Mouse (Mus musculus) brown adipose tissue, adult 24 weeks (tissue): ENCODE data around the gene Gp1bb. TPM values are rescaled to one million over a fixed set of nuclear protein-coding genes. Genes with fewer than 3 reads are reported as not detected.

Source experiments
- H3K27ac ChIP-seq: fragments of 200-500 bp; replicated peaks from 2 replicates; pipeline ENCODE4 v1.5.1; 2012; ENCODE audit warnings: low read depth, mild to moderate bottlenecking, low read length
- H3K4me1 ChIP-seq: fragments of 200-500 bp; 2 replicates; pipeline ENCODE4 v1.6.1; 2012; ENCODE audit warnings: low read length, mixed read lengths; ENCODE audit not compliant: control insufficient read depth, insufficient read depth, insufficient read length
- H3K4me3 ChIP-seq: fragments of 200-500 bp; 2 replicates; pipeline ENCODE4 v1.5.1; 2012; ENCODE audit warnings: low read depth, mild to moderate bottlenecking, low read length, moderate library complexity; ENCODE audit not compliant: insufficient read depth
- polyA plus RNA-seq: library from polyadenylated mRNA; stranded (reverse); fragments of >200 nt; gene quantifications from 2 replicates; pipeline ENCODE4 v1.2.4, GENCODE M21; 2012; ENCODE audit not compliant: missing spikeins, insufficient read depth, insufficient read length

Gene Gp1bb
- polyA plus RNA-seq, 1 experiment = not detected

DNA sequence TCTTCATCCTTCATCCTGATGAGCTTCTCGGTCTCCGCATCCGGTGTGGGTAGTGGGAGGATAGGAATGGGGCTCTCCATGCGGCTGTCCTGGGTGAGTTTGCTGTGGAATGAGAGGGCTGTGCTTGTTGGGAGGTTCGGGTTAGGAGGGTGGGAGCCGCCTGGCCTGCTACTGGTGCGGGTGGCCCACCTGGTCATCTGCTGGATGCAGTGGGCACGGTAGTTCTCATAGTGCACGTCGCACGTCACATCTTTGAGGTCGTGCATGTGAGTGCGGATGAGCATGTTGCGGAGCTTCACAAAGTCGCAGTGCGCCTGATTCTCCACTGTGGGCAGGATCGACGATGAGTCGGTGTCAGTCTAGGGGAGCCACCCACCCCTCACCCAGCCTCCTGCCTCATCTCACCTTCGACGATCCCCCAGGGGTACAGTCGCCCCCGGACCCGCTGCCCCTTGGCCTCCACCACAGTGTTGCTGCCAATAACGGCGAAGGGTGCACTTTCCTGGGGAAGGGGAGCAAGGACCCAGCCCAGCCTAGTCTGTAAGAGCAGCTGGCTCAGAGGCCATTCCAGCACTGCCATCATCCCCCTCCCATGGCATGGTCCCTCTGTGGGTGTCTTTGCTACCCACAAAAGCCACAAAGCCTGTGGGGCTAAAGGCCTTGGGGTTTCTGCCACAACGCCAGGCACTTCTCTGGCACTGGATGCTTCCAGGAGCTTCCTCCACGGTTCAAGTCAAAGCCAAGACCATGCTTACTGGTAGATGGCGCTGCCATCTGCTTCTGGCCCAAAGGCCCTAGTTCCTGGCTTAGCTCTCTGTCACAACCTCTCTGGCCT is 930 bp upstream of the Gp1bb start:
- Histone ChIP-seq H3K27ac (no peak overlapping the region), H3K4me1 (no peaks in the 10 kb centered on the region), H3K4me3 (no peak overlapping the region)

DNA sequence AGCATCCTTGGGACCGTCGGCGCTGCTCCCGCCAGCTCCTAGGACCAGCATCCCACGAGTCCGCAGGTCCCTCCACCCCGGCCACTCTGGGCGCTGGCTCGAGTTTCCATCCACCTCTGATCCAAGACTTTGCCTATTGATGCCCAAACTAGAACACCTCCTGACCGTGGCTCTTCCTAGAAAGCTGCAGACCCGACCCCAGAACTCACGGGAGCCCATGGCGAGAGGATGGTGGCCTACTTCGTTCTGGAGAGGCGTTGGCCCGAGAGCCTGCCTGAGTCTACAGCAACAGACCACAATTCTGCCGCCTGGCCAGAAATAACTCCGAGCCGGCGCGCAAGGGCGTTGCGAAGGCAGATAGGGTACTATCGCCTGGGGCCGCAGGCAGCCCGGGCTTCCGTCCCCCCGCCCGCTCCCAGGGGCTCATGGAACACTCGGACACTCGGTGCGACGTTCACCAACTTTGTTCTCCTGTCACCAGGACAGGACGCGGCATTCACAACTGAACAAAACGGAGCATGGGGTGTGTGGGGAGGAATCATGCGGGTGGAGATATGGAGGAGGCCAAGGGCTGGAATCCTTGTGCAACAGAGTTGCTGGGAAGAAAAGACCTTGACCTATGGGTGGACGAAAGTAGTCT is 721 bp downstream of the Gp1bb start:
- Histone ChIP-seq H3K4me3 (peak overlapping the region; percentile 16; the same call in 1 of the 2 replicates), H3K27ac (no peak overlapping the region)

DNA sequence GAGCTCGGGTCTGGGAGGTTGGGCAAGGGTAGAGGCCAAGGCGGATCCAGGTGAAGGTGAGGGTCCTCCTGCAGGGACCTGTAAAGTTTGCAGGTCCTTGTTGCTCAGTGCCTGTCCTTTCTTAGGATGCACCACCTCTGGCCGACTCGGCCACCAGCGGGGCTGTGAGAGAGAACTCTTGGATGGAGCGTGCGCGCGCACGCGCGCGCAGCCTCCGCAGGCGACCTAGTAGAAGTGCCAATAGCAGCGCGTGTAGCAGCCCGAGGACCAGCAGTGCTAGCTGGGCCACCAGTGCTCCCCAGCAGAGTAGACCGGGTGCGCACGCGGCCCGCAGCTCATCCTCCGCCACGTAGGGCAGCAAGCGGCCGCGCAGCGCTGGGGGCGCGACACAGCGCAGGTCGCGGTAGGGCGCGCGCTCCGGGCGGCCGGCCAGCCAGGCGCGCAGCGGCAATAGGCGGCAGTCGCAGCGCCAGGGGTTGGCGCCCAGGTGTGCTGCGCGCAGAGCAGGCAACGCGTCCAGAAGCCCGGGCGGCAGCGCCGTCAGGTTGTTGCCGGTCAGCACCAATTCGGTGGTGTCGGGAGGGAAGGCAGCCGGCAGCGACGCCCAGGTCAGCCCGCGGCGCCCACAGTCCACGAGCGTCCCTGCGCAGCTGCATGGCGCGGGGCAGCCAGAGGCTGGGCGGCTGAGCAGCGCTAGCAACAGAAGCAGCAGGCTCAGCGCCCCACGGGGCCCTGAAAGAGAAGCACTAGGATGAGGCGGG is 1.4 kb downstream of the Gp1bb start:
- Histone ChIP-seq H3K27ac (no peak overlapping the region), H3K4me1 (no peaks in the 10 kb centered on the region), H3K4me3 (peak overlapping the region; percentile 16)

More for the DNA sequence above, 721 bp downstream of the Gp1bb start:
- H3K4me1 ChIP-seq = no peaks in the 10 kb centered on the region

DNA sequence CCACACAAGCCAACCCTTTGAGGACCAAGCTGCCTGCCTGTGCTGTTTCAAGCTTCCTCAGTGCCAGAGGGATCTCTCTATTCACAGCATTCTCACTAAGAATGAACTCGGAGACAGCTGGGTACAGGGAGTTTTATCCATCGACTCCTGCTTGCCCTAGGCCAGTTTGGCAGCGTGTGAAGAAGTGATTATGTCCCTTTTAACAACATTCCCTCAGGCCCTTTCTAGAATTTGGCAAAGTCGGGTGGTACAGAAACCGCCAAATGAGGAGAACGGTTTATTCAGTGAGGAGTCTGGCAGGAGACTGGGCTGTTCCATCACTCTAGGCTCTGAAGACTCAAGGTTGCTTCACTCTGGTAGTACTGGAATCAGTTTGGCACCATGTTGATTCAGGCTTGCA is 2.0 kb downstream of the Gp1bb start:
- H3K4me1 ChIP-seq = no peaks in the 10 kb centered on the region
- no peak overlapping the region for H3K4me3 ChIP-seq
- H3K27ac ChIP-seq = no peak overlapping the region

DNA sequence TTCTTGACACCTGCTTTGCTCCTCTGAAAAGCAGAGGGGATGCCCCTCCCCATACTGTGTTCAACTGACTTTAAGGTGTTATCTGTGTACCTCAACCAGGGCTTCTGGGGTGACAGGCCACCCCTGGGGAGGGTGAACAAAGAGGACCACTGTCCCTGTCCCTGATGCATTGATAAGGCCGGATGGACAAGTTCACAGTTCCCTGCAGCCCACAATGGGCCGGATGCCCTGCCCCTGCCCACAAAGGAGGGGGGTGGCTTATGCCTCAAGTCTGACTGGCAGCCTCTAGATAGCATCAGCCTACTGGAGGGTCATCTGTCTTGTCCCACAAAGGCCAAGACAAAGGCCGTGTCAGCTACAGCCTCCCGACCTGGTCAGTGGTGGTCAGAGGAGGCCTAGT is 3.1 kb downstream of the Gp1bb start:
- Histone ChIP-seq H3K4me1 (no peaks in the 10 kb centered on the region), H3K4me3 (no peak overlapping the region), H3K27ac (no peak overlapping the region)

DNA sequence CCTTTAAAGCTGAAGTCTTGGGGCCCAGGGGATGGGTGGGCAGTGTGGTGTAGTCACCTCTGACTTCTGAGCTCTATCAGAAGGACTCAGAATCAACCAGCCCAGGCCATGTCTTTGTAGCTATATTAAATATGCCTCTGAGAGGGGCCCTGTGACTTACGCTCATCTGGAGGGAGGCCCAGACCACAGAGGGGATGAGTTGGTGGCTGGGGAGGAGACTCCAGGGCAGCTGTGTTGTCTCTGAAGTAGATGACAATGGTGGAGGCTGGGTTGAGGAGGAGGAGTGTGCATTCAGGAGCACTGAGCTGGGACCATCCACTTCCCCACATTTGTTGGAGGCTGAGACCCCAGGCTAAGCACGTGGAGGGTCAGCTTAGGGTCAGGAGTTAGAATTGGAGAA is 3.9 kb downstream of the Gp1bb start:
- Histone ChIP-seq H3K4me1 (no peaks in the 10 kb centered on the region), H3K4me3 (no peak overlapping the region), H3K27ac (no peak overlapping the region)

DNA sequence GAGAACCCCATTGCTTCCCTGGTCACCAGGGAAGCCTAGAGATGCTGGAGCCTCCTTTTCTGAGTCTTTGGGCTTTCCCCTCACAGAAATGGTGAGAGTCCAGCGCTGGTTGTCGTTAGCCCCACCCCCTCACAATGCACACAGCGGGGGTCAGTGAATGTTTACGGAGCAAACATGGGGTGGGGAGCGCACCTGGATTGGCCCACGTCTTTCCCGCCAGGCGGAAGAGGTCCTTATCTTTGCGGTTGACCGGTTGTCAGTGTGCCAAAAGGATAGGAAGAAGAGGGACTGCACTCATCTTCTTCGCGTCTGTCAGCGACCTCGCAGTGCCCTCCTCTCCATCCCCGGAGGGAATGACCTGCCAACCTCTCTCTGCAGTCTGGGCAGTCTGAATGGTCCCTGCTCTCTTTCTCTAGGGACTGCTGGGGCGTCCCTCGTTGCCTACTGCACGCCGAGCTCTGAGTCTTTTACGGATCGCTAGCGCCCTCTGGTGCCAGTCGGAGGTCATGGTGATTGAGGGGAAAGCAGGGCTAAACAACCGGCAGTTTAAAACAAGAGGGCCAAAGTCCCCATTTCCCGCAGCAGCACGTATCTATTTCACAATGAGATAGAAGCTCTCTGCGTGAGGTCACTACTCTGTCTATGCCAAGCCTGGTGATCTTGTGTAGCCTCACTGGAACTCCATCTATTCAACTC is 4.7 kb downstream of the Gp1bb start:
- Histone ChIP-seq H3K4me3 (no peak overlapping the region), H3K27ac (no peak overlapping the region), H3K4me1 (no peaks in the 10 kb centered on the region)

DNA sequence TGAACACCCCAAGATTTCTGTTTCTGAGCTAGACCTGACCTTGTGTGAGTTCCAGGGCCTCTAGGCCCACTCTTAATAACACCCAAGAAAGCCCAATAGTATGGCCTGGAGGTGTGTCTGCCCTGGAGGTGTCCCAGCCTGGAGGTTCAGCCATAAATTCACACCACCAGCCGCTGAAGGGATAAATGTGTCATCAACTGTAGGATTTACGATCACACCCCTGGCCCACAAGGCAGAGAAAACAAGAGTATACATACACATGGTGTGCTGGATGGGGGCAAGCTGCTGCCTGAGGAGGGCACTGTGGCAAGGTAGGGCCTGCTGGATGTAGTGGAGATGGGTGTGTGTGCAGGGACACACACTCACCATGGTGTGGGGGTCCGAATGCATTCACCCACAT is 8.9 kb downstream of the Gp1bb start:
- Histone ChIP-seq H3K4me1 (no peaks in the 10 kb centered on the region), H3K4me3 (no peak overlapping the region), H3K27ac (no peak overlapping the region)

DNA sequence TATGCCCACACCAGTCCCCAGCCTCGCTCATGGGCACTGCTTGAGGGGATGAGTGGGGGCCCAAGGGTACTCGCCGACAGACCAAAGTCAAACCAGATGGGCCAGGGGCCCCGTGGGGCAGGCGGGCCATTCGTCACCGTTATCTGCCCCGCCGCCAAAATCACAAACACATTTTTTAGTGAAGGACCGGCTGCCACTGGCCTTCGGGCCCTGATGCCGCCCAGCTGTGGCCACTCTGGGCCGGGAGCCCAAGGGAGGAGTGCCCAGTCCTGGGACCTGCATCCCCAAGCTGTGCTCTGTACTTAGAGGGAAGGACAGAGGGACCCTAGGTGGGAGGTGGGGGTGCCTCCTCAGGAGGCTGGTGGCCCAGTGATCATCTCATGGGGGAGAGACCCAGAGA is 10.5 kb downstream of the Gp1bb start:
- Histone ChIP-seq H3K27ac (no peak overlapping the region), H3K4me3 (no peak overlapping the region), H3K4me1 (no peaks in the 10 kb centered on the region)

DNA sequence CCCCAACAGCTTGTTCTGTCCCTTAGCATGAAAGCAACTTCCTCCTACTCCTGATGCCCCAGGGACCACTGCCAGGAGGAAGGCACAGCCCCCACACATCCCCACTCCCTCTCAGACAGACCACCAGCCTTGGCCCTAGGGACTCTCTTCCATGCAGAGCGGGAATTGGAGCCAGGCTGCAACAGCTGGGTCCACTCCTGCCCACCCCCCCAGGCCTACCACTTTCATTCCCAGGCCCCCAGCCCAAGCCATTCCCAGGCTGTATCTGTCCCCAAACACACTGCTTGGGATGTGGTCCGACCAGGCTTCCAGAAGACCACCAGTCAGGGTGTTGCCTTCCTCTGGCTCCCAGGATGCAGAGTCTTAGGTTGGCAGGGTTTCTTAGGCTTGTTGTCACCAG is 13.1 kb downstream of the Gp1bb start:
- H3K4me1 ChIP-seq = no peaks in the 10 kb centered on the region
- H3K27ac ChIP-seq = no peak overlapping the region
- no peak overlapping the region for H3K4me3 ChIP-seq

DNA sequence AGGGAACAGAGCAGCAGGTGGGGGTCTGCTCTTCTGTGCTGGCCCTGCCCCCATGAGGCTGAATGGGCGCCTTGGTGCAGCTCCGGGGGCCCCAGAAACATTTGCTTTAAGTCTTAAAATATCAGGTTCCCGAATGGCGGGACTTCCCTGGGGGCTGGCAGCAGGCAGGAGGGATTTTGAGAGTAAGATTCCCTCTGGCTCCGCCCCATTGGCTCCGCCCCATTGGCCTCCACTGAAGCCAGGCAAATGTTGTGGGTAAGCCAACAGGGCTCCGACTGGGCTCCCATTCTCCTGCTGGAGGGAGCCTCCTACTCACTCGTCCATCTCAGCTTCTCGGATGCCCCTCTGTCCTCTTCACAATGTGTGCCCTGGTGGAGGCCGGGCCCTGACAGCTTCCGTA is 14.0 kb downstream of the Gp1bb start:
- Histone ChIP-seq H3K4me3 (no peak overlapping the region), H3K27ac (no peak overlapping the region), H3K4me1 (no peaks in the 10 kb centered on the region)

DNA sequence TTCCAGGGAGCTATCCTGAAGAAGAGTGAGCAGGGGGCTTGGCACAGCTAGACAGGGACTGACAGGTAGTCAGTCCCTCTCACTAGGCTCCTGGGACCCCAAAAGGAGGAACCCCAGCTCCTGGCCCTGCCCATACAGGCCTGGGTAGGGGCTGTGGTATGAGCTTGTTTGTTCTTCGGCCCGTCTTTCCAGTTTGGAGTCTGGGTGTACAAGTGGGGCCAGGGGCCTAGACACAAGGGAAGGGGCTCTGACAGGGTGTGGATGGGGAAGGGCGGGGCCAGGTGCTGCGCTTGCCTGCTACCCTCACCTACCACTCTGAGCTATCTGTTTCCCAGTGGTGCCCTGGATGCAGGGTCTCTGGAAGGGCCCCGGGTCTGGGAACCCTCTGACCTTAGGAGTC is 16.5 kb downstream of the Gp1bb start:
- H3K4me3 ChIP-seq = no peak overlapping the region
- H3K4me1 ChIP-seq = no peaks in the 10 kb centered on the region

DNA sequence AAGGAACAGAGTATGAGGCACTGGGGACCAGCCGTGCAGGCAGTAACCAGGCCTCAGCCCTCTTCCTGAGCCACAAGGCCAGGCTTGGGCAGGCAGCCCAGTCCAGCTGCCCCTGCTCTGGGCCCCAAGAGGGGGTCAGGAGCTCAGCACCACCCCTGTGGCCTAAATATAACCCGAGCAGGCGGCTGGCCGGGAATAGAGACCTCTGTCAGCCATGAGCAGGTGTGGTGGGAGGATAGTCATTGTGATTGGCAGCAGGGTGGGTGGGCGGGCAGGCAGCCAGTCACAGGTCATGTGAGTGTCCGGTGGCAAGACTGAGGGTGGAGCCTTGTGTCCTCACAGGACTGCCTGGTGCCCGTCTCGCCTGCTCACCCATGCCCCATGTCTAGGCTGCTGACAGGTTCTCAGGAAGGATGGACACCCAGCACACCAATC is 17.9 kb downstream of the Gp1bb start:
- Histone ChIP-seq H3K4me3 (no peak overlapping the region), H3K27ac (no peak overlapping the region), H3K4me1 (no peaks in the 10 kb centered on the region)

More for the DNA sequence above, 16.5 kb downstream of the Gp1bb start:
- no peak overlapping the region for H3K27ac ChIP-seq

DNA sequence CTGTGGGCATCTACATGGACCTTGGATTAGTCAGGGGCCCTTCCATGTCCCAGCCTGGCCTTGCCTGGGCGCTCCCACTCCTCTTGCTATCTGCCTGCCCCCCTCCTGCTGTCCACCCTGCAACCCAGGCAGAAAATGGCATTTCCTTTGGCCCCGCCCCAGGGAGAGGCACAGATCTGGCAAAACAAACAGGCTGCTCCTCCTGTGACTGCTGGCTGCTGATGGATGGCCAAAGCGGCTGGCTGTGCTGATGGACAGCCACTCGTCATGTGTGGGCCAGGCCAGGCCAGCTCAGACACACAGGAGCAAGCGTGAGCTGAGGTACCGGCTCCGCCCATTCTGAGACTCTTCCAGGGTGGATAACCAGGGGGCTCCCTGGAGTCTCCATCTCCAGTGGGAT is 20.8 kb downstream of the Gp1bb start:
- Histone ChIP-seq H3K4me1 (no peaks in the 10 kb centered on the region), H3K27ac (no peak overlapping the region), H3K4me3 (no peak overlapping the region)

DNA sequence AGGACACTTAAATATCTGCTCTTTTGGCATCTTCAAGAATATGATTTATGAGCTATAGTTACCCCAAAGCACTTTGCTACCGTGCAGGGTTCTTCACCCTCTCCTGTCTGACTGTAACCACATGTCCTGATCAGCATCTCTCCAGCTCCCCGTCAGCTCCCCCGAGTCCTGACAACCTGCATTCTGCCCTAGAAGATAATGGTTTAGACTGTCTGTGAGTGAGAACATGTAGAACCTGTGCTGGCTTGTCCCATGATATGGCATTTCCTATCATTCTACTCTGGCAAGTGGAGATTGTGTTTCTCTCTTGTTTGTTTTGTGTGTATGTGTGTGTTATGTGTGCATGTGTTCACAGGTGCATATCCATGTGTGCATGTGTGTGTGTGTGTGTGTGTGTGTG is 24.2 kb downstream of the Gp1bb start:
- no peaks in the 10 kb centered on the region for H3K4me1 ChIP-seq
- no peak overlapping the region for H3K4me3 ChIP-seq
- no peak overlapping the region for H3K27ac ChIP-seq
